Mouse (Mus musculus): ENCODE measurements around the gene Pcyt1a. TPM values are rescaled to one million over a fixed set of nuclear protein-coding genes. Genes with fewer than 3 reads are reported as not detected.
"Not testable (repeated sequence)": the region's sequence is repeated elsewhere in the genome, so short reads cannot be mapped to it uniquely, and the experiment has no call there.

Pcyt1a gene
- total and polyA plus RNA-seq, 3 experiments: 17.0 to 25.7 (median 21.1) TPM

DNA sequence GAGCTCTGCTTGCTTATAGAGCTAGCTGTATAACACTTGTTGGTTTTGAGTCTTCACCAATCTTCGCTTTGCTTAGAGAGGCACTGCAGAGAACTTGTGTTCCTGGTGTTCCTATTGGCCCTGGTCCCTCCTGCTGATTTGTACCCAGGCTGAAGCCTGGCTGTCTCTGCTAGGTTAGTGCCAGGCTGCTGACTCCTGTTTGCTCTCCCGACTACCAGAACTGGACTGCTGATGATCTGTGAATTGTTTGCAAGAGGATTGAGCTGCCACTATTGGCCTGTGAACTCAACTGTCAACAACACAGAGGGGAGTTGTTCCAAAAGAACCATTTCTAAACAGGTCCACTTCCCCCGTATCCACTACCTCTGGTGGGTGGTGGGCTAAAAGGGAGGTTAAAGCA is 10.7 kb downstream of the Pcyt1a start:
- Histone ChIP-seq H3K27ac (ENCODE audit: insufficient read depth, low read depth) (no peak overlapping the region), H3K36me3 (replicated peaks in 1 of 2; ENCODE audit: control insufficient read depth in 1 of 2, insufficient read depth in 1 of 2, low read length in 1 of 2) (peaks cover 0 to 18% of the 10 kb centered on the region in 2 experiments), H3K27me3 (replicated peaks) (no peaks in the 10 kb centered on the region), H3K4me2 (ENCODE audit: insufficient read depth, low read depth, poor library complexity, severe bottlenecking) (no peak overlapping the region), H3K4me1 (ENCODE audit: control insufficient read depth in 1 of 2, insufficient read depth in 2 of 2) (peaks cover 4 to 6% of the 10 kb centered on the region in 2 experiments), H3K79me2 (replicated peaks; ENCODE audit: control insufficient read depth, extremely low read depth, insufficient read depth, poor library complexity, severe bottlenecking) (no peaks in the 10 kb centered on the region), H3K4me3 (replicated peaks in 1 of 3; ENCODE audit: low read depth in 2 of 3, low read length in 2 of 3, poor library complexity in 1 of 3) (no peak overlapping the region), H3K9ac (ENCODE audit: insufficient read depth, low read depth) (no peak overlapping the region), H3K9me3 (replicated peaks; ENCODE audit: low read length) (no peaks in the 10 kb centered on the region)
- no peak for TF ChIP-seq ZMIZ1 (IDR thresholded peaks at IDR 0.05; ENCODE audit: low read depth, low read length)
- no peak for TF ChIP-seq ZKSCAN1 (IDR thresholded peaks at IDR 0.05; ENCODE audit: borderline replicate concordance, low read depth, low read length)
- in situ Hi-C loops (cut with MboI; ENCODE audit: low pct_ligation_motif_present, low pct_unique_long_range_greater_than_20kb, low sequenced_read_pairs) (no loop called here), dilution Hi-C loops (cut with MboI; ENCODE audit: extremely low pct_ligation_motif_present, extremely low pct_unique_long_range_greater_than_20kb, low sequenced_read_pairs) (no loop called here)
- DNase-seq (ENCODE audit: extremely low read depth): no peak

DNA sequence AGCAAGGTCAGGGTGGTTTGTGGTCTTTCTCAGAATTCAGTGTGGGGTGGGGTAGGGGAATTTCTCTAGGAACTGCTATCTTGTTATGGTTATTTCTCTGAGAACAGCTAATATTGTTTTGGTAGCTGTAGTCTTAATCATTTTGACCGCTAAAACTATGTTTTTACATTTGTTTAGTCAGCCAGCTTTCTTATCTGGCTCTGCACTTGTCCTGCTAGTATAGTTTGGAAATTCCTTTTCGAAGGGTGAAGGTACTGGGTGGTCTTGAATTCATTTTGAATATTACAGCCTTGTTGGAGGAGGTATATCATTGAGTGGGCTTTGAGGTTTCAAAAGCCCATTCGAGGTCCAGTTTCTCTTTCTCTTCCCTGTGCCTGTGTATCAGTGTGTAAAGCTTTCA is 13.9 kb downstream of the Pcyt1a start:
- H3K27me3 ChIP-seq (replicated peaks); H3K27ac ChIP-seq (ENCODE audit: insufficient read depth, low read depth); DNase-seq (ENCODE audit: extremely low read depth); in situ Hi-C loops (cut with MboI; ENCODE audit: low pct_ligation_motif_present, low pct_unique_long_range_greater_than_20kb, low sequenced_read_pairs); H3K79me2 ChIP-seq (replicated peaks; ENCODE audit: control insufficient read depth, extremely low read depth, insufficient read depth, poor library complexity, severe bottlenecking); H3K4me3 ChIP-seq (replicated peaks in 1 of 3; ENCODE audit: low read depth in 2 of 3, low read length in 2 of 3, poor library complexity in 1 of 3); dilution Hi-C loops (cut with MboI; ENCODE audit: extremely low pct_ligation_motif_present, extremely low pct_unique_long_range_greater_than_20kb, low sequenced_read_pairs); H3K4me2 ChIP-seq (ENCODE audit: insufficient read depth, low read depth, poor library complexity, severe bottlenecking); H3K9me3 ChIP-seq (replicated peaks; ENCODE audit: low read length); H3K4me1 ChIP-seq (ENCODE audit: control insufficient read depth in 1 of 2, insufficient read depth in 2 of 2); H3K9ac ChIP-seq (ENCODE audit: insufficient read depth, low read depth): not testable (repeated sequence)
- peaks cover 0 to 17% of the 10 kb centered on the region in 2 experiments for H3K36me3 ChIP-seq (replicated peaks in 1 of 2; ENCODE audit: control insufficient read depth in 1 of 2, insufficient read depth in 1 of 2, low read length in 1 of 2)

DNA sequence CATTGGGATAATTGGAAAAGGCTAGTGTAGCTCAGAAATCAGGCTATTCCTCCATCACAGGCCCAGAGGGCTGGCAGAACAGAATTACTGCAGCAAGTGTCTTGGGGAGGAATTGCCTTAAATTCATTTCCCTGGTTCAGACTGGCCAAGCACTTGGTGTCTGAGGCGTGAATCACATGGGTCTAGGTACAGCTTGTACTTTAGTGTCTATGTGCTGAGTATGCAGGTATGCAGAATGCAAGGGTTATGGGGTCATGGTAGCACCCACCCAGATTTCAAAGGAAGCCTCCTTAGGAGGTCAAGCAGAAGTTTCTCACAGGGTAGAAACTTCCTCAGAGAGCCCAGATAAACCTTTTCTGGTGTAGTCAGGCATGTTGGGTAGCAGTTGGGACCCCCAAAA is 14.8 kb downstream of the Pcyt1a start:
- H3K4me3 ChIP-seq (replicated peaks in 1 of 3; ENCODE audit: low read depth in 2 of 3, low read length in 2 of 3, poor library complexity in 1 of 3): no peak overlapping the region
- peaks cover 0 to 14% of the 10 kb centered on the region in 2 experiments for H3K36me3 ChIP-seq (replicated peaks in 1 of 2; ENCODE audit: control insufficient read depth in 1 of 2, insufficient read depth in 1 of 2, low read length in 1 of 2)
- dilution Hi-C loops (cut with MboI; ENCODE audit: extremely low pct_ligation_motif_present, extremely low pct_unique_long_range_greater_than_20kb, low sequenced_read_pairs) (no loop called here), in situ Hi-C loops (cut with MboI; ENCODE audit: low pct_ligation_motif_present, low pct_unique_long_range_greater_than_20kb, low sequenced_read_pairs) (no loop called here)
- peaks cover 0 to 6% of the 10 kb centered on the region in 2 experiments; a peak in 1 of 4 replicates for H3K4me1 ChIP-seq (ENCODE audit: control insufficient read depth in 1 of 2, insufficient read depth in 2 of 2)
- no peaks in the 10 kb centered on the region for H3K27me3 ChIP-seq (replicated peaks)
- no peak overlapping the region for H3K9ac ChIP-seq (ENCODE audit: insufficient read depth, low read depth)
- no peaks in the 10 kb centered on the region for H3K9me3 ChIP-seq (replicated peaks; ENCODE audit: low read length)
- H3K79me2 ChIP-seq (replicated peaks; ENCODE audit: control insufficient read depth, extremely low read depth, insufficient read depth, poor library complexity, severe bottlenecking): no peaks in the 10 kb centered on the region
- no peak overlapping the region for H3K27ac ChIP-seq (ENCODE audit: insufficient read depth, low read depth)
- DNase-seq (ENCODE audit: extremely low read depth): no peak
- H3K4me2 ChIP-seq (ENCODE audit: insufficient read depth, low read depth, poor library complexity, severe bottlenecking): no peak overlapping the region
- TF ChIP-seq MEF2A (IDR thresholded peaks at IDR 0.05; ENCODE audit: borderline replicate concordance, low read depth, low read length): no peak
- no peak for TF ChIP-seq NRF1 (IDR thresholded peaks at IDR 0.05; ENCODE audit: low read depth, low read length)
- no peak for TF ChIP-seq ZNF384 (IDR thresholded peaks at IDR 0.05; ENCODE audit: low read depth, low read length)
- TF ChIP-seq UBTF (IDR thresholded peaks at IDR 0.05; ENCODE audit: low read depth, low read length): no peak
- no peak for TF ChIP-seq KAT2A (IDR thresholded peaks at IDR 0.05; ENCODE audit: insufficient replicate concordance, low read length)
- TF ChIP-seq ELF1 (IDR thresholded peaks at IDR 0.05; ENCODE audit: low read depth, low read length): no peak
- no peak for TF ChIP-seq RAD21 (IDR thresholded peaks at IDR 0.05; ENCODE audit: low read depth, low read length)
- TF ChIP-seq RCOR1 (conservative IDR thresholded peaks at IDR 0.05; ENCODE audit: low read depth, low read length): no peak
- no peak for TF ChIP-seq E2F4 (IDR thresholded peaks at IDR 0.05; ENCODE audit: insufficient replicate concordance, low read depth, low read length)
- TF ChIP-seq PAX5 (IDR thresholded peaks at IDR 0.05; ENCODE audit: low read length): no peak
- TF ChIP-seq CHD2 (IDR thresholded peaks at IDR 0.05; ENCODE audit: low read length): no peak
- no peak for TF ChIP-seq ZKSCAN1 (IDR thresholded peaks at IDR 0.05; ENCODE audit: borderline replicate concordance, low read depth, low read length)
- no peak for TF ChIP-seq NELFE (IDR thresholded peaks at IDR 0.05; ENCODE audit: low read depth, low read length)
- no peak for TF ChIP-seq BHLHE40 (IDR thresholded peaks at IDR 0.05; ENCODE audit: low read depth, low read length)
- no peak for TF ChIP-seq MAFK (IDR thresholded peaks at IDR 0.05; ENCODE audit: insufficient replicate concordance, low read length)
- no peak for TF ChIP-seq SIN3A (IDR thresholded peaks at IDR 0.05; ENCODE audit: low read length)
- TF ChIP-seq JUND (conservative IDR thresholded peaks at IDR 0.05; ENCODE audit: low read depth, low read length): no peak
- TF ChIP-seq JUN (IDR thresholded peaks at IDR 0.05; ENCODE audit: insufficient read depth, low read depth, low read length): no peak
